Mouse (Mus musculus) cerebellum, postnatal 36 days (tissue): Measurements from ENCODE around the gene Arhgef25.
"Not testable (repeated sequence)": the region's sequence is repeated elsewhere in the genome, so short reads cannot be mapped to it uniquely, and the experiment has no call there.

Source experiments
- DNase-seq, 2 experiments: peaks; one replicate each; pipeline ENCODE4 v3.0.0; 2021 to 2022; ENCODE audit warnings: mixed read lengths in 2 of 2

The Arhgef25 gene

DNA sequence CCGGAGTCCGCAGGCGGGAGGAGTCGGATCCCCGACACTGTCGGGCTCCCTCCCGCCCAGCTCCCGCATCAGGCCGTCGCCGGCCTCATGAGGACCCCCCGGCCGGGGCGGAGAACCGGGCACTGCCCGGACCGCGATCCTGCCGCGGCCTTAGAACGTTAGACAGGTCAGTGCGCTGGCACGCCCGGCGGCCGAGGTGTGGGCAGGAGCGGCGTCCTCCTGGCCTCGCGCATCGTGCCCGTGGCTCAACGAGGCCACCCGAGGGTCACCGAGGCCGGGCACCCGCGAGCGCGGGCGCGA is 24.6 kb downstream of the Arhgef25 start:
- no peak for DNase-seq

DNA sequence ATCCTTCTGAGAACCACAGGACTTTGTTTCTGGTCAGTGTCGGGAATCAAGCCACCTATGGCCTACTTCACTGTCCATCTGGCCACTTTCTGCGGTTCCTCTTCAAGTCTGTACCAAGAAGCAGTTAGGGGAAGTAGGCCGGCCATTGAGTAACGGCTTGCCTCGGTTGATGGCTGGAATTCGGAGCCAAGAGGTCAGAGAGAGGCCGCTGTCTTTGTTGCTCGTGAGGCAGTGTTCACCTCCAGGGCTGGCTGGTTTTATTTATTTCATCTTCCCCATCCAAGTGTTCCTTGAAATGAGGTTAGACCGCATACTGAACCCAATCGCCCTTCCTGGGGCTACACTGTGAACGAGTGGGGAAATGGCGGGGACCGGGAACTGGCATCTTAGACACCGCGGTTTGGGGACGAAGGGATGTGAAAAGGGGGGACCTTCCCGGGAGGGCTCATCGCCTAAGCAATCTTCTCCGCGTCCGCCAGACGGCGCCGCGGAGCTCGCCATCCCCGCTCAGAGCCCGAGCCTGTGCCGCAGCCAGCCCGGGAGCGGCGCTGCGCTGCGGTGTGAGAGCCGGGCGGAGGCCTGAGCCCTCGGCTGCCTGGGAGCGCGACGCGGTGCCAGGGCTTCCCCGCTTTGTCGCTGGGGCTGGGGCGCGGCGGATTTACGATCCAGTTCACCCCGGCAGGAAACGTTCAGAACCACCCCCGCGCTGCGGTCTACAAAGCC is 25.1 kb downstream of the Arhgef25 start, which contains the start of gene B4galnt1:
TSS of gene B4galnt1 (plus strand) at position 595 of the 723 bp plus-strand sequence.
- DNase-seq: peak; percentile 83 to 87

DNA sequence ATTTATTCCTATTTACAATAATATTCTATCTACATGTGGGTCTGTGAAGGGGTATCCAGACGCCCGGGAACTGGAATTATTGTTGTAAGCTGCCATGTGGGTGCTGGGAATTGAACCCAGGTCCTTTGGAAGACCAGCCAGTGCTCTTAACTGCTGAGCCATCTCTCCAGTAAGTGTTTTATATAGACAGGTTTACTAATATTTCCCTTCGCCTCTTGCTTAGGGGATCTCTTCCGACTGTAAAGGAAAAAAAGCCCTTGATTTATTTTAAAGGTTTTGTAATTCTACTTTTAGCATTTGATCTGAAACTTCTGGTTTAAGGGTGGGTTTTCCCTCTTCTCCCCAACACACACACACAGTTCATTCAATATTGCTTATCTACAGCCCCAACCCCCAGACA is 25.7 kb downstream of the Arhgef25 start:
- no peak for DNase-seq

DNA sequence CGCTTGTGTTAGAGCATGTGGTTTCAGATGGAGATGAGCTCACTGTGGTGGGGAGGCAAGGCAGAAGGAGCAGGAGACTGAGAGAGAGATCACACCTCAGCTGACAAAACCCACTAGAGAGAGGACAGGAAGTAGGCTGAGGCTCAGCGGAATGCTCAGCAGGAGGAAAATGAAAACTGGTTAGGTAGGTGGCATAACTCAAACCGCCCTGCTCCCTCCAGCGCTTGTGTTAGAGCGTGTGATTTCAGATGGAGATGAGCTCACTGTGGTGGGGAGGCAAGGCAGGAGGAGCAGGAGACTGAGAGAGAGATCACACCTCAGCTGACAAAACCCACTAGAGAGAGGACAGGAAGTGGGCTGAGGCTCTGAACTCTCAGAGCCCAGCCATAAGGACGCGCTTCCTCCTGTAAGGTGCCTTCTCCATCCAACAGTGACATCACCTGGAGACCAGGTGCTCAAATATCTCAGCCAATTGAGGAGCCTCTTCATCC is 27.1 kb downstream of the Arhgef25 start:
- not testable (repeated sequence) for DNase-seq

DNA sequence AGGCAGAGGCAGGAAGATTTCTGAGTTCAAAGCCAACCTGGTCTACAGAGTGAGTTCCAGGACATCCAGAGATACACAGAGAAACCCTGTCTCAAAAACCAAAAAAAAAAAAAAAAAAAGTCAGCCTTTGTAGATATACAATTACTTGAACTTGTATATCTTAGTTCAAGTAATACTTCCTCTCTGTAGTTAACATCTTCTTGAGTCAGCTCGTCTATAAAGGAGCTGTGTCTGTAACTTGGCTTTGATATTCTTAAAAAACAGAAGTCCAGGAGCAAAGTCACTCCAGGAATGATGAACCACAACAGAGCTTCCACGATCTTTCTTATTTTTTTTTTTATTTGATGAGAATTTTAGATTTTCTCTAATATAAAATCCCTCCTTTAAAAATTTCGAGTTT is 29.2 kb downstream of the Arhgef25 start:
- DNase-seq: no peak

DNA sequence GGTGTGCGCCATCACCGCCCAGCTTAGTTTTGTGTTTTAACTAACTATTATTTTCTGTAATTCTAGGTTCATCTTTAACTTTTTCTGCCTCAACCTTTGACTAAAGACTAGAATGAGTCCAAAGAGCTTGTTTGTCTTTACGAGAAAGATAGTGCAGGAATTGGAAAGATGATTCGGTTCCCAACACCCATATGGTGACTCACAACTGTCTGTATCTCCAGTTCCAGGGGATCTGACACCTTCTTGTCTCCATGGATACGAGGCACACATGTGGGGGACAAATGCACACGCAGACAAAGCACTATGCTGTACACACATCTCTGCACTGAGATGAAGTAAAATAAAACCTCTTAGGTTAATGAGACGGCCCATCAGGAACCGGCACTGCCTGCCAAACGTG is 29.8 kb downstream of the Arhgef25 start:
- DNase-seq: no peak

DNA sequence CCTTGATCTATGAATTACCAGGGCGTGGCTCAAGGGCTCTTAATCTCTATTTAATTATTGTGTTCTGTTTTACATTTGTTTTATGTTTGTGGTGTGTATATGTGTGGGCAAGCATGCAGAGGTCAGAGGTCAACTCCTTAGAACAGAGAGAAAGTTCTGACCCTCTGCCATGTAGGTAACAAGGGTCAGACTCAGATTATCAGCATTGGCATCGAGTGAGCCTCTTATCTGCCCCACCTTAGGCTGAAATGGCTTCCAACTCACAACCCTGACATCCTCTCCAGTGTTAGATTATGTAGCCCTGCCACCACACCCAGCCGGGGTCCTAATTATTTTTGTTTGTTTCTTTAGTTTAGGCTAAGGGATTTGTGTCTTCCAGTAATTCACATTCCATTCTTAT is 31.4 kb downstream of the Arhgef25 start:
- DNase-seq: no peak

DNA sequence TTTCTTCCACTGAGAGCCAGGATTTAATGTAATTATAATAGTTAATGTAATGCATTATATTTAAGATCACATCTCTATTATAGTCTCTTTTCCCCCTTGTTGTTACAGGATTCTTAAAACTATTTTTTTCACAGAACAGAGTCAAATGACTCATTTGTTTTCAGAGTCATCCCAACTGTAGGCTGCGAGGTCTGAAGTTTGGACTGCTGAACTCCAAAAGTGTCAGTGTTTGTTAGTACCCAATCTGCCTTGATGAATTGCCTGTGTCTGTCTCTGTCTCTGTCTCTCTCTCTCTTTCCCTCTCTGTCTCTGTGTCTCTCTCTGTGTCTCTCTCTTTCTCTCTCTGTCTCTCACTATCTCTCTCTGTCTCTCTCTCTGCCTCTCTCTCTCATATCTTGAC is 33.4 kb downstream of the Arhgef25 start:
- DNase-seq: no peak

DNA sequence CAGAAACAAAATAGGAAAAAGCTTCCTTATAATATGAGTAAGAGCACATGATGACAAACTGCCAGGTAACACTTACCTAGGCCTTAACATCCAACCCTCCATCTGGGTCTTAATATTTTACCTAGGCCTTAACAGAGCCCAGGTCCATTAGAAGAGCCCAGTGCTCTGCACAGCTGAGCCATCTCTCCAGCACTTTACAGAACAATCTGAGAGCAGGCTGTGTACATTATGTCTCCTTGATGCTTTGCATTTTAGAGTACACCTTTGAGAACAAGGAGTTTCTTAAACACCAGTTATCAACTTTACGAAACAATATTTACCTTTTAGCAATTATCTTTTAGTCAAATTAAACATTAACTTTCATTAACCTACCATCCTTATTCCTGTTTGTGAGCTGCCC is 33.8 kb downstream of the Arhgef25 start:
- no peak for DNase-seq

DNA sequence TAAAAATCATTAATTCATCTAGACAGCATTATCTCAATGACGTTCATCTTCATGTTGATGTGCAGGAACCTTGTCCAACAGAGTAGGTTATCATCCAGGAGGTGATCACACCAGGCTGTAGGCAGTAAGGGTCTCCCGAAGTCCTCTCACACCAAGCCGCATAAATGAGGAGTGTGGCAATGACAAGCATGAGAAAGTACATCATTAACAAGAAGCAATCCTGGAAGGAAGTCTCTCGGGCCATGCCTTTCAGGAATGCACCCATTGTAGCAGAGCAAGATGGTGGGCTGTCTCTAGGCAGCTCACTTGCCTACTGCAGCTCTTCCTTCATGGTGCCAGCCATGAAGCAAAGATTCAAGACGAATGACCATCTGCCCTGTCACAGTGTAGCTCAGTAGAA is 35.2 kb downstream of the Arhgef25 start:
- DNase-seq: no peak

DNA sequence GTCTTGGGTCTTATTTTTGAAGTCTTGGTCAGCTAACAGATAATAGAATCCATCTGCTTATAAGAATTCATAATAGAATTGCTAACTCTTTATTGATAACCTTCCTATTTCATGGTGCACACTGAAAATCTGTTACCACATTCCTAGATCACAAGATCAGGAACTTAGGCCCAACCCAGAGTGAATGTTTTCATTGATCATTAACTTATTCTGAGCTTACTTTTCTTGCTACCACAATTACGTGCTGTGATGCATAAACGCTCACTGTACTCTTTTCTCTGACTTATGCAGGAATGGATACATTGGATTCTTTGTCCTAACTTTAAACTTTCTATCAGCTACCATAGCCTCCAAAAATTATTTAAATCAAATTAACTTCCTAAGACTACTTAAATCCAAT is 35.6 kb downstream of the Arhgef25 start:
- no peak for DNase-seq

DNA sequence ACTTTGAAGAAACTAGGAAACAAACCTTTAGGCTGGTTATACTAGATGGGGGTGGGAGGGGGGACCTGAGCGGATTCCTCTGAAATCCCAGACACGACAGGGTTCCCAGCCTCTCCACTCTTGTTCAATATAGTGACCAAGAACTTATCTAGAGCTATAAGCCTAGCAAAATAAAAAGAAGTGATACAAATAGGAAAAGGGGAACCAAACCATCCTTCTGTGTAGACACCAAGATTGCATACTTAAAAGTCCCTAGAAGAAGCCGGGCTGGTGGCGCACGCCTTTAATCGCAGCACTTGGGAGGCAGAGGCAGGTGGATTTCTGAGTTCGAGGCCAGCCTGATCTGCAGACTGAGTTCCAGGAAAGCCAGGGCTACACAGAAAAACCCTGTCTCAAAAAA is 36.6 kb downstream of the Arhgef25 start:
- no peak for DNase-seq

DNA sequence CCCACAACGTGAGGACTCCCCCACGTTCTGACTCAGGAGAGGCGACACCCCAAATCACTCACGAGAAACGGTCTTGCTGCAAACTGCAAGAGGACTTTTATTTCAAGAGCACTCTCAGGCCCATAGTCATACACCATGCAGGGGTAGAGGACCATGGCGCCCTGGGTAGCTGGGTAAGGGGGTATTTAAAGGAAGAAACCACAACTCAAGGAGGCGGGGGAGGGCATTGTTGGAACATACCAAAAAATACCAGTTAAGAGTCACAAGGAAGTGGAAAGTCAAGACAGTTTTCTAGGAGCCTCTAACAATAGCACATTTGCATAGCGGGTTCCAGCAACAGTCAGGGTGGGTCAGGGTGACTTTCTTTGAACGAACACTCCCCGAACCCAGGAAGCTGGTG is 37.3 kb downstream of the Arhgef25 start:
- DNase-seq: not testable (repeated sequence)

DNA sequence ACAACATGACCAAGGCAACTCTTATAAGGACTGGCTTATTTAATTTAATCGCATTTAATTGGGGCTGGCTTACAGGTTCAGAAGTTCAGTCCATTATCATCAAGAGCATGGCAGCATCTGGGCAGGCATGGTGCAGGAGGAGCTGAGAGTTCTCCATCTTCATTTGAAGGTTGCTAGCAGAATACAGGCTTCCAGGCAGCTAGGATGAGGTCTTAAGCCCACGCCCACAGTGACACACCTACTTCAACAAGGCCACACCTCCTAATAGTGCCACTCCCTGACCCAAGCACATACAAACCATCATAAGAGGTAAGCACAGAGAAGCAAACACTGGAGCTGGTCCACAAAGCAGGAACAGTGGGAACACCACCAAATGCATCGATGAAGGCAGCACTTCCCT is 38.6 kb downstream of the Arhgef25 start:
- DNase-seq: not testable (repeated sequence)

DNA sequence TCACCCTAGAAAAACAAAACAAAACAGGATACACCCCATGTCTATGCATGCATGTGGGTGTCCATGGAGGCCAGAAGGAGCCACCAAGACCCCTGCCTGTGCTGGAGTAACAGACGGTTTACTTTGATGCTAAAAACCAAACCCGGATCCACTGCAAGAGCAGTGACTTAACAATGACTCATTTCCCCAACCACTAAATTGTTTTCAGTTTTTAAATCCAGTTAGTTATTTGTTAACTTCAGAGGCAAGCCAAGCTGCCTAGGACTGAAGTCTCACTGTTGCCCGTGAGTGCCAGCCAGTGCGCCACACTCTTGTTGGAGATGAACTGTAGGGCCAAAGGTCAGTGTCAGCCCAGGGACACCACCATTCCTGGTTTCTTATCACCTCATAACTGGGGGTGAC is 39.4 kb downstream of the Arhgef25 start:
- no peak for DNase-seq

DNA sequence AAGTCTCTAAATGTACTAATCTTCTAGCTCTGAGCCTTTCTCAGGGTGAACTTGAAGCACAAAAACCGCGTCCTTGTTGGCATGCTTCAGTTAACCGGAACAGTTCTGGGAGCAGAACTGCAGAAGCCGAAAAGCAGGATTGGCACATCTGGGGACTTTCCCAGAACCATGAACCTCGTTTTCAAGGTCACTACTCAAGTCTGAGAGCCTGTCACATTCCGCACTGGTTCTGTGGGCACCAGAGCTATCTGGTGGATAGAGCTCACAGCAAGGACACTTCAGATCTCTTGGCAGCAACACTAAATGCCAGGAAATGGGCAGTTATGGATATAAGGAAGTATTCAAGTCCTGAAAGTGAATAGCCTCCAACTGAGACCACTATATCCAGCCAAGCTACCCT is 42.7 kb downstream of the Arhgef25 start:
- no peak for DNase-seq

DNA sequence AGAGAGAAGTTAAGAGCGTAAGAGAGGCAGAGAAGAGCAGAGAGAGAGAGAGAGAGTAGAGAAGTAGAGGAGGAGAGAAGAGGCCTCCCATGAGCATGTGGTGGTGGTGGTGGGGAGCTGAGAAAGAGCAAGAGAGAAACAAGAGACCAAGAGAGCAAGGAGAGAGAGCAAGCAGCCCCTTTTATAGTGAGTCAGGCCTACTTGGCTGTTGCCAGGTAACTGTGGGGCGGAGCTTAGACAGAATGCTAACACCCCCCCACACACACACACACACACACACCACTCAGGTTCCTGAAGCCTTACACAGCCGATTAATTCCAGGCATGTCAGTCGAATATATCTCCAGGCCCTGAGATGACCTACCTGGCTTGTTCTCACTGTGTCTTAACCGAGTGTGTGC is 44.6 kb downstream of the Arhgef25 start:
- no peak for DNase-seq

DNA sequence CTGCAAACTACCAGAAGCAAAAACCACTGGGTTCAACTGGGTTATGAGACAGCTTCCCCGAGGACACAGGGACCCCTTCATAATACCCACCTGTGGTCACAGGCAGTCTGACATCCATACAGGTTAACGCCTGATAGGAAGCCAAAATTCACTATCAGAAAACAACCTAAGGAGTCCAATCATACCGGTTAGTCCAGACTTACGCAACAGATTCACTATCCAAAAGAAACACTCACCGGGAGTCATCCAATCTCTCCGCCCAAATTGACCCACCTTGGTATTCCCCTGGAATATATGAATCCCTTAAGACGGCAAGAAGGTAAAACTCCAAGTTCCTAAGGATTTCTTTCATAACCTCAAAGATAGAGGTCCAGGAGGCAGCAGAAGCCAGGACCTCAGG is 45.3 kb downstream of the Arhgef25 start:
- DNase-seq: no peak

DNA sequence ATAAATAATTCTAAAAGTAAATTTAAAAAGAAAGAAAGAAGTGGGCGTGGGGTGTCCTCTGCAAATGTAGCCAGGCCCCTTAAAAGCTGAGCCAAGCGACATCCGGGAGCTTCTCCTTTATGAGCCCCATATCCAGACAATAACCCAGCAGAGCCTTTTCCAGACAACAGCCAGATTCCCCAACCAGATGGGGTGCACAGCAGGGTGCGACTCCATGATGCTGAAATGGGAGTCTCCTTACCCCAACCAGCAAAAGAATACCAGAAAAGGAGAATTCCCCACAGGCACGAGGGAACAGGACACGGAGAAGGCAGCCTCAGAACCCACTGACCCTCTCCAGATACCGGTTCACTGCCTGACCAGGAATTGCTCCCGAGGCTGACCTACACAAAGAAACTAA is 46.7 kb downstream of the Arhgef25 start:
- peak in 1 of 2 experiments; percentile 40 for DNase-seq

DNA sequence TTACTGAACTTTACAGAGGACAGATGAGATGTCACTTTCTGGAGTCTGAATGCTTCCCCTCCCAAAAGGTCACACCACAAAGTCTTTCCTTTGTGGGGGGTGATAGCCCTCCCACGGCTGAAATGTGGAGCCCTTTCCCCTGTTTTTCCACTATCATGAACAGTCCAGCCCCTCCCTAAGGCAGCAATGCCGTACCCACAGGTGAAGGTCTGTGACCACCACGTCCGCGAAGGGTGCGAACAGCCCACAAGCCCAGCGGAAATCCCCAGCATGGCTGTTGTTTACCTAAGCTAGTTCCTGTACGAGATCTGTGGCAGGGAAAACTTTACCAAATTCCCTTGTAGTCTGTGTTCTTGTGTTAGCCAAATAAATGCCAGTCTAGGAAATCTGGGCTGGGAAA is 48.4 kb downstream of the Arhgef25 start:
- no peak for DNase-seq

DNA sequence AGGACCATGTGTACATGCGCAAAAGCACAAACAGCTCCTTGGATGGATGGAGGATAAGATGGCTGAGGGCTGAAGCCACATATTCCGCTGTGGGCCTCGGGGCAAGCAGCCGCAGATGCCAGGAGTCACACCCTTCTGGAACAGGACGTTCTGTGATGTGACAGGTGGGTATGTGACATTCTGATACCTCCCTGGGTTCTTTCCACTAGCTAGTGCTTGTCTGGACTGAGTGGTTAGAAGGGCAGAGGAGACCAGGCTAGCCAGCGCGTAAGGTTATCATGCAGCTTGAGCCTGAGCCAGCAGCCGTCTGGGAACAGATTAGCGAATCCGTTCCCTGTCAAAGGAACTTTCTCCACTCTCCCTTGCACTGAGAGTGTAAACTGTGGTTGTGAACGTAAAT is 48.9 kb downstream of the Arhgef25 start:
- DNase-seq: no peak

DNA sequence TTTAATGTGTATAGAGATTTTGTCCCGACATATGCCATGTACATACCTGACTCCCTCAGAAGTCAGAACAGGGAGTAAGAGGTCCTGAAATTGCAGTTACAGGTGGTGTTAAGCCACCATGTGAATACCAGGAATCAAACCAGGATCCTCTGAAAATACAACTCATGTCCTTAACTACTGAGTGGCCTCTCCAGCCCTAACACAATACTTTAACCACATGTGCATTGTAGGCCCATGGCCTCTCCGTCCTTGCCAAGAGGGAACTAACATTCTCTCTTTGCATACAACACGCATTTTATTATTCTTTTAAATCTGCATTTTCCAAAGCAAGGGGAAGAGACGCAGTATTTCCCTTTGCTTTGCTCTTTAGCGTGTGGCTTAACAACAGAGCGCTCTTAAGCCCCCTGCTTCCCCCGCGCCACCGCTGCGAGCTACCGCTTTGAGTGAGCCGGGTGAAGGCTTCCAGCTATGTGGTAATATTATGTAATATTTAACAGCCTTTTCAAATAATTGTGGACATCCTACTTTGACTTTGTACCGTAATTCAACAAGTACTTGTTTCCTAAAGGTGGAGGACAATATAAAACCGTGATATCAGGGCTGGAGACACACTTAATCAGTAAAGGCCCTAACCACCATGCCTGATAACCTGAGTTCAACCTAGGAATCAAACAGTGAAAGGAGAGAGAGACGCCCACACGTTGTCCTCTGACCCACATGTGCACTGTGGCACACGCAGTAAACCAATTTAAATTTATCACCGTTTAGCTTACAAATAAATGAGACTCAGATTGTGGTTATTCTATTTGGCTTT is 51.3 kb downstream of the Arhgef25 start:
- no peak for DNase-seq

DNA sequence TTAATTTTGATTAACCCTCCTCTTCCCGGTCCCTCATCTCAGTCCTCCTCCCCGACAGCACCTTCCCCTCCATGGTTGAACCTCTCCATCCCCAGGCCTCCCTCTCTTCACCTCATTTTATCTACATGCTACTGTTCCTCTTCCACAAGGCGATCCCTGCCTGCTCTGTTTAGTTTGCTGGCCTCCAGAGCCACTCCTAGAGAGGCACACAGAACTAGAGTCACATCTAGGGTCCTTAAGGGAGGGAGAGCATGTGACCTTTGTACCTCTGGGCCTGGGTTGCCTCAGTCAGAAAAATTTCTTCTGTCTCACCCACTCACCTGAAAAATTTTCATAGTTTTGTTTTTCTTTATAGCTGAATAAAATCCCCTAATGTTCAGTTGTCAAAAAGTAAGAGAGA is 52.0 kb downstream of the Arhgef25 start:
- DNase-seq: no peak

DNA sequence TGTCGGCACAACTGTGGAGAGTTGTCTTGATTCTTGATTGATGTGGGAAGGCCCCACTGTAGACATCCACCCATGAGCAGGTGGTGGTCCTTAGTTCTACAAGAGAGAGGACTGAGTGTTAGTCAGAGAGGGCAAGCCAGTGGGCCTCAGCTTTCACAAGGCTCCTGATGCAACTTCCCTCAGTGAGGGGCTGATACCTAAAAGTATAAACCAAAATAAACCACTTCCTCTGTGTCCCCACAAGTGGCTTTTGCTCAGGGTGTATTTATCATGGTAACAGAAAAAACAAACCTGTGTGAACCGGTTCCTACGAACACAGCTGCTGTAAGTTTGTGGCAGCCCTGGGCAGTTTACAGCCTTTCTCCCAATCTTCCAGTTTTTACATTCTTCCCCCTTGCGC is 53.4 kb downstream of the Arhgef25 start:
- DNase-seq: no peak
